Mouse (Mus musculus) urinary bladder, adult 18-20 months (tissue): ENCODE results near the gene Matn4.

ENCODE experiments used
- DNase-seq, 2 experiments: peaks; one replicate each; pipeline ENCODE4 v3.0.0; 2022; ENCODE audit warnings: low spot score in 2 of 2, mixed read lengths in 2 of 2

Matn4 gene

DNA sequence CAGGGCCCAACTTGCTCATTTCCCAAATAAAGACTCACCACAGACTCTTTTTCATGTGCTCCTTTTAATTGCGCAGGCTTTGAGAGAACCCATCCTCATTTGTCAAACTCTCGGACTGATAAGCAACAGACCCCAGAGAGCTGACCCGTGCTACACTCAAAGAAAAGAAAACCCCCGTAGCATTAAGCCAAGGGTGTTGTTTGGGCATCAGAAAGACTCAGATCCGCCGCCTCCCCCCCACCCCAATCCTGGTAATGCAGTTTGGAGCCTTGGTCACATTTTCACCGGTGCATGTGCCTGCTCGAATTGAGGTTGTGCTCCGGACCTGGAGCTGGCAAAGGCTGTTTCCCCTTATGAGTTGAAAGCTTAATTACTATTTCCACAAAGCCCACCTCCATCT, at the start of gene Matn4:
Matn4 (minus strand) TSS at position 101 of the 400 bp plus-strand sequence.
- no peak for DNase-seq

DNA sequence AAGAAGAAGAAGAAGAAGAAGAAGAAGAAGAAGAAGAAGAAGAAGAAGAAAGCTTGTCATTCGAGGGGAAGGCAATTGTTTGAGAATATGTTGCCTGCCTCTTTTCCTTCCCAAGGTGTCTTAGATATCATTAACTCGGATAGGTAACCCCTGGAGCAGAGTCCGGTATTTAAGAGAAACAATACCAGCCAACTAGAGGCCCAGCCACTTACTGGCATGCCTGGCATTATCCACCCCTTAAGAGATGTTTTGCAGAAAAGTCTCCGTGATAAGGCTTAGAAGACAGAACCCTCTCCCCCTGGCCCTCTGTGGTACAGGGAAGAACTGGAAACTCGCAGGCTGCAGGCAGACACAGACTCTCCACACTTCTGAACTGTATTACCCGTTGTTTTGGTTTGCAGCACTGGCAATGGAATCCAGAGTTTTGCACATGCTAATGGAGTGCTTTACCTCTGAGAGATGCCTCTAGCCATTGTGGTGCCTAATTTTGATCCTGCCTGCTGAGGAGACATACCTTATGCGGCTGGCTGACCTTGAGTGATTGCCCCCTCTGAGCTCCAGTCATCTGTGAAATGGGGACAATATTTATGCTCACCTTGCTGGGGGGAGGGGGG, 49.0 kb upstream of the Matn4 start:
- no peak for DNase-seq

DNA sequence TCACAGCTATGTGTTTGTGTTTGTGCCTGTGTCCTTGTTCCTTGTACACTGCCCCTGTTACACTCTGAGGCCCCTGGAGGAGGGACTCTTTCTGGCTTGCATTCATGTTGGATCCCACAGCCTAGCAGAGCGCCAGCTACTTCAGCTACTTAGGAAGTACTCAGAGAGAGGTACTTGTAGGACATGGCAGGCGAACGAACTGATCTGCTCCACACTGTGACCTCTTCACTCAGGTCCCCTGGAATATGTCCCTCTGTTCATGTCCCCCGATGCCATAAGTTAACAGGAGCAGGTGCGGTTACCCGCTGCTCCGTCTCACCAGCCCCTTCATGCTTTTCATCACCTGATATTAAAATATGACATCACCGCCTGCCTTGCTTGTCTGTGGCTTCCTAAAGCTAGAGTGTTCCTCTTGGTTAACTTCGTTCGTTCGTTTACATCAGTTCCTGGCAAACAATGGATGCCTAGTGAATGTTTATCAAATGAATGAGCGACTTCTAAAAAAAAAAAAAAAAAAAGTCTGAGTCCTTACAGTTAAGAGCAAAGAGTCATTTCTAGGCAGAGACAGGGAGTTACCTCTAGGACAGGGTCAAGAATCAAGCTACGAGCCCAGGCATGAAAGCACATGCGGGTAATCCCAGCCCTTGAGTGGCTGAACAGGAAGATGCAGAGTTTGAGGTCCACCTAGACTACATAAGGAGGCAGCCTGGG, 48.2 kb upstream of the Matn4 start:
- no peak for DNase-seq

DNA sequence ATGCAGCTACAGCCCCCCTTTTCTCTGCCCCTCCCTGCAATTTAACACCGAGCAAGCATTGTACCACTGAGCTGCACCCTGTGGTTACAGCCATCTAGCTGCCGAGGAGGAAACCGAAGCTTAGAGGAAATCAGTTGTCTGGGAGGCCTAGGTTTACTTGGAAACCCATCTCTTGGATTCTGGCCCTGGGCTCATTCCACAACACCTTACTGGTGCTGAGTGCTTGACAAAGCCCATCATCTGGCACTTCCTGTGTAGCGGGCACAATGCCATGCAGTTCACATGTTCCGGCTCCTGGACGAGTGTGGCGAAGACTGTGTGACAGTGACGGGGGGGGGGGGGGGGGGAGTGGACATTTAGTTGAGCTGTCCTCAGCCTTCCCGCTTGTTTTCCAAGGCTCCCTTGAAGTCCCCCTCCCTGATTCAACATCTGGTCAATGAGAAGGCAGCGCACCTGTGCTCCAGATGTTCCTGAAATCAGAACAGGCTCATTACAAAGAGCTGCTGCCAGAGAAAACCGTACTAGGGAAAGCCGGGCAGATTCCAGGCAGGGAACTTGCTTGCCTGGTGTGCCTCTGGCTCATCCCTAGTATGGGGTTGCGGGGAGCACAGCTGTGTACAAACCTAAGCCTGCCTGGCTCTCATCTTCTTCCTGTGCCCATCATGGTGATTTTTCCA, 47.2 kb upstream of the Matn4 start:
- DNase-seq, result no peak

DNA sequence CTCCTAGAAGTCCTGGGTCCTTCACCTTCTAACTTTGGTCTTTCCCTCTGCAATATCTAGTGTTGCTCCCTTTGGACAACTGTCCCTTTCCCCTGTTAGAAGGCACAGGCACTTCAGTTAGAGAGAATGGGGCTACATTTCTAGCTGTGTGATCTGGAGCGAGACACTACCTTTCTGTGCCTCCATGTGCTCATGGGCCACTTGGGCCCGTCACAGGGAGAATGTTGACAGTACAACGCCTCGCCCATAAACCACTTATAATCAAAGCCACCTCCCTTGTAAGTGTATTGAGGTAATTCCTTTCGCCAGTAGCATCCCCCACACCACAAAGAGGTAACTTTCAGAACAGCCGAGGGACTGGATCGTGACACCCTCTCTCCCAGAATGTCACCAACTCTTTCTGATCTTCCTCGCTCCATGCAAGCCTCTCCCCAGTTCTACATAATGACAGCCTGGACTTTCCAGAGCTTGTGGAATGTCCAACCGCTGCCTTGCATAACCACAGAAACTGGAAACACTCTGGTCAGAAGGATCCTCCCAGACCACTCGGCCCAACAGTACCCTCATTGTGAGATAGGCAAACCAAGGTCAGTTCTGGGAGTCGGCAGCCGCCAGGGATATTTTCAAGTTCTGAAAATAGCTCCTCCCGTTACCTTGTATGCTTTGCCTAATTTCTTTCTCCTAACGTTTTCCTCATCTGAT, 44.5 kb upstream of the Matn4 start:
- no peak for DNase-seq

DNA sequence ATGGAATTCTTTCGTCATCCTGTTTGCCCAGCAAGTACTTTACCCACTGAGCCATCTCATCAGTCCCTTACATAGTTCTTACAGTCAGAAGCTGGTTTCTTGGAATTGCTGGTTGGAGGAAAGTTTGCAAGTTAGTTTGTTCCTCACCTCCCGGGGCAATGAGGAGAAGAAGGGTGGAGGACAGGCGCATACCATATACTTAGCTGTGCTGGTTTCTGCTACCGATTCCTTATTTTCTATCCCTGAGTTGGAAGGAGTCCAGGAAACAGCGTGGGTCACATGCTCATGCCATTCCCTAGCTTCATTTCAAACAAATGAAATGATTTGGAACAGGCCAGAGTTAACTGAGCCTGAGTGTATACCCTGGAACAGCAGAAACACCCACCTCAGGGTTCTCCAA, 44.0 kb upstream of the Matn4 start:
- DNase-seq, result no peak

DNA sequence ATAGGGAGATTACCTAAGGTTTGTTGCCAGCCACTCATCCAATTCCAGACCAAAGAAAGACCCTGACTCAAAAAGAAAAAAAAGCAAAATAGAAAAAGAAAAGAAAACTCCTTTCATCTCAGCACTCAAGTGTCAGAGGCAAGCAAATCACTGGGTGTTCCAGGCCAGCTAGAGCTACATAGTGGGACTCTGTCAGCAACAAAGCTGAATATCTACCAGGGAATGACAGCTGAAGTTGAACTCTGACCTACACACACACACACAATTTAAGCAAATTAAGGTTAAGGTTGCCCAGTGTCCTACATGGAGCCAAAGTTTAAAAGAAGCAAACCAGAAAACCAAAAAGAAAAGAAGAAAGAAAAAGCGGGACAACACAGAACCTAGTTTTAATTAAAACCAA, 43.2 kb upstream of the Matn4 start:
- no peak for DNase-seq

DNA sequence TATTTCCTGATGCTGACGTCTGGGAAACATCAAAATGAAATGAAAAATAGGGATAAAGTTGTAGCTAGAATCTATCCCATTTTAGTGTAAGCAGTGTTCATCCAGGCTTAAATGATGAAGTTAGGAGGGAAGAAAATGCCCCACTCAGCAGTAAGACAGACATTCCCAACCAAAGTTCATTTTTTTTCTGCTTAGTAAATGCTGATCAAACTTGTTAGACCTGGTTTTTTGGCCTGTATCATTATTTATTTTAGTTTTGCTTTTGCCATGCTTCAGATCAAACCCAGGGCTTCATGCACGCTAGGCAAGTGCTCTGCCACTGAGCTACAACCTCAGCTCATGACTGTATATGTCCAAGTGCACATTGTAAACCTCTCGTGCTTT, 41.1 kb upstream of the Matn4 start:
- DNase-seq, result no peak

DNA sequence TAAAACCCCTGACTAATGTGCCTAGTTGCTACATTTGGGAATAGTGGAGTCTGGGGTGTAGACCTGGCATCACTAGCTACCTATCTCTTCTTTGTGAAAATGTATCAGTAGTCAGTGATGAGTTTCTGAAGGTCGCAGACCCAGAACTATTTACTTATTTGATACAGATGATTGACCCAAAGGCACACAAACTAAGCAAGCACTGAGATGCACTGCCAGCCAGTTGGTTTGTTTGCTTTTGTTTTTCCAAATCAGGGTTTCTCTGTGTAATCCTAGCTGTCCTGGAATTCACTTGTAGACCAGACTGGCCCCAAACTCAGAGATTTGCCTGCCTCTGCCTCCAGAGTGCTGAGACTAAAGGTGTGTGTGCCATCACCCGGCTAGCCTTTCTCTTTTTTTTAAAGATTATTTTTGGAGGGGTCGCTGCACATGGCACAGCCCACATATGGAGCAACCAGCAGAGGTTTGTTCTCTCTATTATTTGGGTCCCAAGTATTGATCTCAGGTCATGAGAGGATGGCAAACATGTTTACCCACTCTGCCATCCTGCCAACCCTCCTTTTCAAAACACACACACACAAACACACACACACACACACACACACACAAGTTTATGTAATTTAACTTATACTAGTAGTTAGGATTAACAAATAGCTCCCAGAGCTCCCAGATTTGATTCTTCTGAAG, 40.6 kb upstream of the Matn4 start:
- DNase-seq, result no peak

DNA sequence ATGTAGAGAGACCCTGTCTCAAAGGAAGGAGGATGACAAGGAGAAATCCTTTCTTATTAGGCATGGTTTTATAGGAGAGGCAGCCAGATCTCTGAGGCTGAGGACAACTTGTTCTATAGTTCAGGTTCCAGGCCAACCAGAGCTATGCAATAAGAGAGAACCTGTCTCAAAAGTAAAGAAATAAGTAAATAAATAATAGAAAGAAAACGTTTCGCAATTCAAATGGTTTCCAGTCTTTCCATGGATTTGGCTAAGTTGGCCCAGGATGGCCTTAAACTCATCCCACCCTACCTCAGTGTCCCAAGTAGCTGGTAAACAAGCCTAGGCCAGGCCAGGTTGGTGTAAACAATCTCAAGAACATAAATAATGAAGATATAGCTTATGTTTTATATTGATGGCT, 39.7 kb upstream of the Matn4 start:
- DNase-seq, result no peak

DNA sequence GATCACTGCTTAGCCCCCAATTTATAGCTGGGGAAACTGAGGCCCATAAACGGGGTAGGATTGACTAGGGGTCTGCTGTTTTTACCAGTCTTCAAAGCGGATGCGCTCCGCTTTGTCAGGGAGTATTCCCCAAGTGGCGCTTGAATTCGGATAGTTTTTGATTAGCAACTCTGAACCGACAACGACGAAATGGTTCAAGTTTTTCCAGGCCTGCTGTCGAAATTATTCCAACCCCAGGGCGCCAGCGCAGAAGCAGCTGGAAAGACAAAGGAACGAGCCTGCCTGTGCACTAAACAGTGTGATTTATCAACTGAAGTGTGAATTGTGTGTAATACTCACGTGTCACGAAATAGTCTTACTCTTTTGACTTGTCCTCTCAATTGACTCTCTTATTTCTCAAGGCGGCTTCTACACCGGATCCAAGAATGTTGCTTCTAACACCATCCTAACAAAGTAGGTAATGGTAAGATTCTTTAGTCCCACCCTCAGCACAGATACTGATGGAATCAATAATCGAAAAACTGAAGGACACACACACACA, 38.6 kb upstream of the Matn4 start, which contains the start of gene Sdc4:
Sdc4 (minus strand) TSS at position 428 of the 541 bp plus-strand sequence.
- DNase-seq, result no peak

DNA sequence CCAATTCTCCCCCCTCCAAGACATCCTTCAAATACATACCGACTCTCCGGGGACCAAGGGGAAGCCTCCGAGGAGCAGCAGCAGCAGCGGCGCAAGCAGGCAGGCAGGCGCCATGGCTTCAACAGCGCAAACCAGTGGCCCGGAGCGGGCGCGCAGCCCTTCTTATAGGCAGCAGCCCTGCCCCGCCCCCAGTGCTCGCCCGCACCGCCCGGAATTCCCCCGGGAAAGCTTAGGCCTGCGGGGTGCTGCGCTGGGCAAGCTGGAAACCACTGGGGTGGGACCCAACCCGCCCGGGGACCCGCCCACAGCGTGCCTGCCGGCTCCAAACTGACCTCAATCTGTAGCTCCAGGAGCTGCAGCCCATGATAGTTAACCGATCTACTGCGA, 38.1 kb upstream of the Matn4 start:
- DNase-seq, result peak; percentile 86 to 91

DNA sequence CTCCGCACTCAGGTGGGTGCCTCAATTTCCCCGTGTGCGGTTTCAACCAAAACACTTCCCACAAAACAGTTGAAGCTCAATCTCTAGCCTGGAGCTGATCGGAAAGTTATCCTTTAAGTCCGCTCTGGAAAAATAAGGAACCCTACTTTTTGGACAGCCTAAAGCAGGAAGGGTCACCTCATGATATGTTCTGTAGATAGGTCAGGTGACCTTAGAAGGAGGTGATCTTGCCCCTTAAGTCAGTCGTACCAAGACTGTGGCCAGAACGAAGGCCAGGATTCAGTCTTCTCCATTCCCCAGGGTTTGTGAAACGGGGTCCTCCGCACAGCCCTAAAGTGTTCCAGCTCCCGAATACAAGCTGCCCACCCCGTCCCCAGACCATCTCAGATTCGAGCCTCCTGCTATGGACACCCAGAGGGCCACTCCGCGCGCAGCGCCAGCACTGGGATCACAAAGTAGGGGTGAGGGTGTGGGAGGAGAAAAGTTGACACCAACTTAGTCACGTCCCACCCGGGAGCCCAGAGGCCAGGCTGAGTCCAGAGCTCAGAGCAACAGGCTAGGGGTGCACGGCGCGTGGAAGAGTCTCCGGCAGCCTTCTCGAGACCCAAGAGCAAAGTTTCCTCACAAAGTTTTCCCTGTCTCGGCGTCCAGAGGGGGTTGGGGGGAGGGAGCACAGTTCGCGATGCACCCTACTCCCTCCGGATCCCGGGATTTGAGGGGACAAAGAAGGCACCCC, 37.5 kb upstream of the Matn4 start:
- DNase-seq, result no peak

DNA sequence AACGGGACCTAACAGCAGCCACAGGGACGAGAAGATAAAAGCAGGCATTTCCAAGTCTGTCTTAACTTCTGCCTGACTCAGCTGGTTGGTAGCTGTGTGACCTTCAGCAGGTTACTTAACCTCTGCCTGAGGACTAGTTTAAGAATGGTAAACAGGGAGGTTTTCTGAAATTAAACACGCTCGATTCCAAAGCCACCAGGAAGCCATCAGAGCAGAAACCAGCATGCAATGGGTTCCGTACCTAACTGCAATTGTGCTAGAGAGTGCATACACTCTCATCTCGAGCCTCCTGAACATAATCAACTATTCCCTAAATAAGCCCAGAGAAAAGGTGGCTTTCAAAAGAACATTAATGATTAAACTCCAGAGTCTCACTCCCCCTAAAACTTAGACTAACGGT, 36.8 kb upstream of the Matn4 start:
- DNase-seq, result no peak

DNA sequence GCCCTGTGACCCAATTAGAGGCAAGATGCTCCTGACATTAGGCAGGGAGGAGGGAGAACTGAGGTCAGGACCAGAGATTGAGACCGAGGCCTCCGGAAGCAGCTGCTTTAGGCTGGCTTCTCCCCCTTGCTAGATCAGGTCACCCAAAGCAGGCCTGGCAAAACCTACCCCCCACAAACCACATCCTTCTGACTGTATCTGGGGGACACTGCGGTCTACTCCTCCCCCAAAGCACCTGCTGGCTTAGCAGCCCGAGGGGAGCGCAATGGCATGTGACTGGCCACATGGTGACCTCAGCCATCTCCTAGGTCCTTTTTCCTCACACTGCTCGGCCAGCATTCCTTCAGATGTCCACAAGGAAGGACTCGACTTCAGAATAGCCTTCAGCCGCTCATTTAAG, 36.2 kb upstream of the Matn4 start:
- DNase-seq, result no peak

DNA sequence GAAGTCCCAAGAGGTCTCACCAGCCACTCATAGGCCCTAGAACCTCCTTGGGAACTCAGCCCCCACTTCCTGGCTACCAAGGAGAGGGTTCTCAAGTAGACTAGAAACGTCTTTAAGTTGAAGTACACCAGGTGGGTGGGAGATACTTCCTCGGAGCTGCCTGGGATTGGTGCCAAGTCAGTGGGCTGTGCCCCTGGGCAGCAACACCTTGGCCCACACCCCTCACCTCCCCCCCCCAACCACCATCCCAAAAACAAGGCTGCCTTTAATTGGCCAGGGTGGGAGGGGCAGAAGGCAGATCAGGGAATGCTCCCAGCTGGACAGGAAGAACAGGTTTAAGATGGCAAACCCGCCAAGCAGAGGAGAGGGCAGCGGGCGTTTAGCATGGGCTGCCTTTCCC, 35.4 kb upstream of the Matn4 start:
- no peak for DNase-seq

DNA sequence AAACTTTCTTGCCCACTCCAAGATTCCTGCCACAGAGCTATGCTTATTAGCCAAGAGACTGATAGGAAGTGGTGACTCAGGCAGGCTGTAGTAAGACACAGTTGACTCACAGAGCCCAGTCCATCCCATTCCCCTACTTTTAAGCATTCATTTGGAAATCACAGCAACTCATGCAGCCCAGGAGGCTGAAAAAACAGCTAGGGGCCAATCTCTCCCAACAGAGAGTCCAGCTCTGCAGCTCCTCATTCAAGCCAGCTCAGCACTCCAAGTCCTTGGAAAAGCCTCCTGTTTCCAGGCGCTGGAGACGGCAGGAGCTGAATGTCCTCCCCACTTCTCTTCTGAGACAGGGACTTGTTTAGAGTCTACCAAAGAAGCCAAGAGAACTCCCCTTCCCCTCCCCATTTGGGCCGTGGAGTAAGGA, 34.1 kb upstream of the Matn4 start:
- DNase-seq, result no peak

DNA sequence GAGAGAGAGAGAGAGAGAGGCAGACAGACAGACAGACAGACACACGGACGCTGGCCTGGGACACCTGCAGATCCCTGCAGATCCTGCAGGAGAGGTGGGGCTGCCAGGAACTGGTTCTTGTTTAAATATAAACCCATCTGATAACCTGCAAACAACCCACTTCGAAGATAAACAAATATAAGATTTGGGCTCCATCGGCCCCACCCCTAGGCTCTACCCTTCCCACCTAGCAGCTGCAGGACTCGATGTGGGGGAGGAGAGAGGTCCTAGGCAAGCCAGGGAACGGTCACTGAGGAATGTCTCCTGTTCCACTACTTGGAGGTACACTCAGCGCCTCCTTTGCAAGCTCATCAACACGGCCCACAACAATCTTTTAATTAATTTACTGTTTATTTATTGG, 33.3 kb upstream of the Matn4 start:
- no peak for DNase-seq

DNA sequence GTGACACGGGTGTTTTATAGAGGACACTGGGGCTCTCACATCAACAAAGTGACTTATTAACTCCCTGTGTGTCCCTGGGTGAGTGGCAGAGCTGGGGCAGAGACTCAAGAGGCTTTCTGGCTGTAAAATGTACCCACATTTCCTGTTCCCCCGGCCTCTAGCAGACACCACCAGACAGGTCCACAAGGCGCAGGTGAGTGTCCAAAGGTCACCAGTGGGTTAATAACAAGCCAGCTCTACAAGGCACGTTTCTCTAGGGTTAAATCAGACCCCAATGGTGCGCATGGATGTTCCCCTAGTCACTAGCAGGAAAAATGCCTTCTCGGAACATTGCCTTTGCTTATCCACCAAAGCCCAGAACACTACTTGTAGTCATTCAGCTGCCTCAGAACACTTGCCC, 32.8 kb upstream of the Matn4 start:
- DNase-seq, result no peak

DNA sequence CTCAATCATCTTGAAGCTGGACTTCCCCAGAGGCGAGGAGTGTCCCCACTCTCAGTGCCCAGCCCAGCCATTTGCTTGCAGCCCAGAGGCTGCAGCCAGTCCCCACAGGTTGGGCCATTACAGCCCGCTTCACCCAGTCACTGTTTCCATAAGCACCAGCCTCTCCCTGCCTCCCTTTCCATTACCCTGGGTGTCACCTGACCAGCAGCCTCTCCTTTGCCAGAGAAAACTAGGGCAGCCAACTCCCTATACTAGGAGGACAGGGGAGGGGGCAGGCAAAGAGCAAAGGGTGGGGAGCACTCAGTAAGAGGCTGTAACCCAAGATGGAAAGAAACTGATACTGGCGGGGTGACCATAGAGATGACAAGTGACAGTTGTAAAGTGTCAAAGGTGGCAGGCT, 32.0 kb upstream of the Matn4 start:
- DNase-seq, result peak in 1 of 2 experiments; percentile 62
